Mouse (Mus musculus): ENCODE results near the gene Rinl. TPM values are rescaled to one million over a fixed set of nuclear protein-coding genes. Genes with fewer than 3 reads are reported as not detected.

Rinl gene
- polyA plus RNA-seq, 1 experiment from 2014 or later: 2.8 TPM

- Histone ChIP-seq H3K4me3 (no peak overlapping the region), H3K4me1 (peaks cover 56% of the 10 kb centered on the region)
Observed at GRCm38 (mm10) chr7:28820358-28821260, 31.8 kb downstream of the Rinl start.

GRCm38 (mm10) chr7:28821261-28821831 lies 32.6 kb downstream of the Rinl start:
- no peaks in the 10 kb centered on the region for H3K9me3 ChIP-seq
- H3K36me3 ChIP-seq: peaks cover 64% of the 10 kb centered on the region
- peak overlapping the region; percentile 69; the same call in 1 of the 2 replicates for H3K27ac ChIP-seq (replicated peaks)
- H3K9ac ChIP-seq (replicated peaks): no peak overlapping the region
- no peak overlapping the region for H3K4me2 ChIP-seq (replicated peaks)
- no peaks in the 10 kb centered on the region for H3K27me3 ChIP-seq
- no peak for ATAC-seq (ENCODE audit: low FRiP score, low read depth)
- H3K4me3 ChIP-seq: no peak overlapping the region
- peaks cover 56% of the 10 kb centered on the region for H3K4me1 ChIP-seq
- 80% methylated on average over 10 of the region's 10 CpGs for WGBS

More at GRCm38 (mm10) chr7:28820358-28821260, 31.8 kb downstream of the Rinl start:
- 44% methylated on average over 12 of the region's 12 CpGs for WGBS
- no peak overlapping the region for H3K9ac ChIP-seq (replicated peaks)
- H3K36me3 ChIP-seq: peaks cover 72% of the 10 kb centered on the region
- ATAC-seq (ENCODE audit: low FRiP score, low read depth): peak; percentile 38; the same call in 1 of the 2 replicates
- H3K27me3 ChIP-seq: no peaks in the 10 kb centered on the region
- H3K4me2 ChIP-seq (replicated peaks): no peak overlapping the region
- peak overlapping the region; percentile 69 for H3K27ac ChIP-seq (replicated peaks)
- H3K9me3 ChIP-seq: no peaks in the 10 kb centered on the region

DNA sequence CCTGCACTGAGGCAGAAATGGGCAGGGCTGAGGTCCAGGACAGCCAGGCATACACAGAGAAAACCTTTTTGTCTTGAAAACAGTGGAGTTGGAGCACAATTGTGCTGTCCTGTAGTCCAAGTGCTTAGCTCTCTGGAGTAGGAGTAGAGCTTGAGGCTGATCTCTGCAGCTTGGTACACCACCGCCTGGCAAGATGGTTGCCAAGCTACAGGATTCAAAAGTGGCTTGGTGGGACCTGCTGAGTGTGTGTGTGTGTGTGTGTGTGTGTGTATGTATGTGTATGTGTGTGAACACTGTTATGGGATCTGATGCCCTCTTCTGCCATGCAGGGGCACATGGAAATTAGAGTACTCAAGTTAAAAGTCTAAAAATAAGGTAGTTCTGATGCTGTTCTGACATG lies 33.8 kb downstream of the Rinl start:
- Histone ChIP-seq H3K36me3 (peaks cover 52% of the 10 kb centered on the region), H3K9me3 (no peaks in the 10 kb centered on the region), H3K4me3 (no peak overlapping the region), H3K9ac (replicated peaks) (no peak overlapping the region), H3K27me3 (no peaks in the 10 kb centered on the region), H3K4me2 (replicated peaks) (no peak overlapping the region), H3K27ac (replicated peaks) (peak overlapping the region; percentile 39; the same call in 1 of the 2 replicates), H3K4me1 (peaks cover 45% of the 10 kb centered on the region)
- no peak for ATAC-seq (ENCODE audit: low FRiP score, low read depth)
- WGBS: 86% methylated on average over 1 of the region's 1 CpGs

DNA sequence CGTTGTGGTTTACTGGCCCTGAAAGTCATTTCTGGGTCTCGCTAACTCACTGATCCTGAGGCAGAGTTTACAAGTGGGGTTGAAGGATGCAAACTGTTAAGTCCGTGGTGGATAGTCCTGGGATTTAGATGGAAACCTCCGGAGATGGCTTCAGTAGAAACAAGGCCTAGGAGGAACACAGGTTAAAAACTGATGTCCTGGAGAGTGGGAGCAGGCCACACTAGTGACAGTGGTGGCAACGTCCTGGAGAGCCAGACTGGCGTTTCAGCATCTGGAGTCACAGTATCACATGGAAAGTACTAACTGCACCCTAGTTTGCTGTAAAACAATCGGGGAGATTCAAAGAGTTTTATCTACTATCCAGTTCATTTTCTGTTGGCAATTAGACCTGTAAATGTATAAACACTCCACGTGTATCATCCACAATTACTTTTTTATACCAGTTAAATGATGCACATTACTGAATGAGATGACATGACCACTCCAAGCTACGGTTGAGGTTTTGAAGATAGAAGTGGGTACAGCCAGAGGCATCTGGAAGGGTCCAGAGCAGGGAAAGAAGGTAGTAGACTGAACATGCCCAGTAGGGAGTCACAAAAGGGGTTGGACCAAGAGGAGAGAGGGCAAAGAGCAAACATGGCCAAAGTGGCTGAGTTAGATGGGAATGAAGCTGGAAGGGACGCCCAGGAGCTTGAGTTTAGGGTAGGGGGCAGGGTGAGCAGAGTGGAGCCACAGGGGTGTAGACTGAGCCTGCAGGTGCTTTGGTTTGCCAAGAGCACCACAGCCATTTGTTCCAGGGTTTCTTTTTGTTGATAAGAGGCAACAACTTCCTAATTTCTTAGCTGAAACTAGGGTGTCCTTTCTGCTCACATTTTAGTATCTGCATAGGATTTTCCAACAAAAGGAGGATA lies 34.5 kb downstream of the Rinl start:
- Histone ChIP-seq H3K36me3 (peaks cover 45% of the 10 kb centered on the region), H3K4me2 (replicated peaks) (no peak overlapping the region), H3K9me3 (no peaks in the 10 kb centered on the region), H3K27me3 (no peaks in the 10 kb centered on the region), H3K4me1 (peaks cover 38% of the 10 kb centered on the region), H3K27ac (replicated peaks) (peak overlapping the region; percentile 39; the same call in 1 of the 2 replicates), H3K9ac (replicated peaks) (no peak overlapping the region), H3K4me3 (no peak overlapping the region)
- no peak for ATAC-seq (ENCODE audit: low FRiP score, low read depth)
- WGBS: 60% methylated on average over 10 of the region's 10 CpGs

DNA sequence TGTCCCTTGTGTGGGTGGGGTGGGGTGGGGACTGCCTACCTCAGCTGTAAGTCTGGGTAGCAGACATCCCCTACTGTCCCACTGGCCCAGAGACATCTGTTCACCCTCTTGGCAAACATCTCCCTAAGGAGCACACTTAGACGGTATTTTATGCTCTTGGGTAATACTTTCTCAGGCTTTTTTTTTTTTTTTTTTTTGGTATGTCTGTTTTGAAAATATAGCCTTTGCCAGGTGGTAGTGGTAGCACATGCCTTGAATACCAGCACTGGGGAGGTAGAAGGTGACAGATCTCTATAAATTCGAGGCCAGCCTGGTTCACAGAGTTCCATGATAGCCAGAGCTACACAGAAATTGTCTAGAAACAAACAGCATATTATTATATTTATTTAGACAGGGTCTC lies 35.2 kb downstream of the Rinl start:
- ATAC-seq (ENCODE audit: low FRiP score, low read depth): no peak
- 62% methylated on average over 2 of the region's 2 CpGs for WGBS
- H3K27me3 ChIP-seq: no peaks in the 10 kb centered on the region
- H3K9me3 ChIP-seq: no peaks in the 10 kb centered on the region
- peaks cover 38% of the 10 kb centered on the region for H3K36me3 ChIP-seq
- H3K4me2 ChIP-seq (replicated peaks): no peak overlapping the region
- H3K9ac ChIP-seq (replicated peaks): no peak overlapping the region
- no peak overlapping the region for H3K4me3 ChIP-seq
- peak overlapping the region; percentile 83; the same call in 1 of the 2 replicates for H3K27ac ChIP-seq (replicated peaks)
- peaks cover 31% of the 10 kb centered on the region for H3K4me1 ChIP-seq

GRCm38 (mm10) chr7:28824941-28825685 lies 36.3 kb downstream of the Rinl start, which contains the start of gene Ech1:
Ech1 (plus strand) TSS chr7:28825217.
- Histone ChIP-seq H3K9ac (replicated peaks) (peak within 1 kb of the TSS; percentile 53), H3K9me3 (no peaks in the 10 kb centered on the region), H3K27ac (replicated peaks) (peak within 1 kb of the TSS; percentile 83), H3K36me3 (peaks cover 35% of the 10 kb centered on the region), H3K4me2 (replicated peaks) (peak within 1 kb of the TSS; percentile 57), H3K4me1 (peaks cover 22% of the 10 kb centered on the region), H3K27me3 (no peaks in the 10 kb centered on the region), H3K4me3 (peak within 1 kb of the TSS; percentile 52)
- 3% methylated on average over 33 of the region's 33 CpGs for WGBS
- ATAC-seq (ENCODE audit: low FRiP score, low read depth): peak; percentile 83

DNA sequence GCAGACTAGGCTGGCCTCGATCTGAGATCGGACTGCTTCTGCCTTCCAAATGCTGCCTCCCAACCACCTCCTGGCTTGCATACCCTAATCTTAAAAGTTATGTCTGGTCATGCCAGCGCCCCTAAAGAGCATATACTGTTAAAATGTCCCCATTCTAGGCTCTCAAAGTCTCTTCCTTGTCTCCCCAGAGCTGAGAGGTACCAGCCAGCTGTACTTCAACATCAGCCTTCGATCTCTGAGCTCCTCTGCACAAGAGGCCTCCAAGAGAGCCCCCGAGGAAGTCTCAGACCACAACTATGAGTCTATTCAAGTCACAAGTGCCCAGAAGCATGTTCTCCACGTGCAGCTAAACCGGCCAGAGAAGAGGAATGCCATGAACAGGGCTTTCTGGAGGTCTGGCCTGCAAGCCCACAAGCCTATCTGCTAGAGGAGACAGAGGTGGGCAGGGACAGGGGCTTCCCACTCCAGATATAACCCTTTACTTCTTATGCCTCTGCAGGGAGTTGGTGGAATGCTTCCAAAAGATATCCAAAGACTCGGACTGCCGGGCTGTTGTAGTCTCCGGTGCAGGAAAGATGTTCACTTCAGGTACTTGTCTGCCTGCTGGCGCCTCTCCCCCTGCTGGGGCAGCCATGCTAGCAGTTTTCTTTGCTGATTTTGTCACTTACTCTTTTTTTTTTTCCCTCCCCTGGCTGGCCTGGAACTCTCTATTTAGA lies 37.1 kb downstream of the Rinl start:
- Histone ChIP-seq H3K4me2 (replicated peaks) (peak overlapping the region; percentile 57), H3K9ac (replicated peaks) (peak overlapping the region; percentile 53), H3K4me3 (peak overlapping the region; percentile 52), H3K36me3 (peaks cover 31% of the 10 kb centered on the region), H3K9me3 (no peaks in the 10 kb centered on the region), H3K27me3 (no peaks in the 10 kb centered on the region), H3K4me1 (peaks cover 15% of the 10 kb centered on the region), H3K27ac (replicated peaks) (peak overlapping the region; percentile 83; the same call in 1 of the 2 replicates)
- WGBS: 71% methylated on average over 11 of the region's 11 CpGs
- no peak for ATAC-seq (ENCODE audit: low FRiP score, low read depth)

GRCm38 (mm10) chr7:28826402-28826772 lies 37.6 kb downstream of the Rinl start:
- Histone ChIP-seq H3K9me3 (no peaks in the 10 kb centered on the region), H3K9ac (replicated peaks) (0 out of 2 replicates have a peak overlapping the region, but pooled peaks have one; percentile 3), H3K4me1 (peaks cover 14% of the 10 kb centered on the region), H3K4me2 (replicated peaks) (no peak overlapping the region), H3K36me3 (peaks cover 27% of the 10 kb centered on the region), H3K27ac (replicated peaks) (no peak overlapping the region), H3K27me3 (no peaks in the 10 kb centered on the region), H3K4me3 (no peak overlapping the region)
- whole genome bisulfite sequencing: 96% methylated on average over 7 of the region's 7 CpGs
- ATAC-seq (ENCODE audit: low FRiP score, low read depth): no peak

GRCm38 (mm10) chr7:28827338-28827737 lies 38.6 kb downstream of the Rinl start:
- H3K27me3 ChIP-seq: no peaks in the 10 kb centered on the region
- peaks cover 14% of the 10 kb centered on the region for H3K4me1 ChIP-seq
- H3K36me3 ChIP-seq: peaks cover 26% of the 10 kb centered on the region
- H3K9me3 ChIP-seq: no peaks in the 10 kb centered on the region
- WGBS: 72% methylated on average over 3 of the region's 3 CpGs
- no peak overlapping the region for H3K27ac ChIP-seq (replicated peaks)
- H3K4me3 ChIP-seq: no peak overlapping the region
- no peak for ATAC-seq (ENCODE audit: low FRiP score, low read depth)
- H3K4me2 ChIP-seq (replicated peaks): no peak overlapping the region
- no peak overlapping the region for H3K9ac ChIP-seq (replicated peaks)

- Histone ChIP-seq H3K27me3 (no peaks in the 10 kb centered on the region), H3K9me3 (no peaks in the 10 kb centered on the region), H3K4me3 (no peak overlapping the region), H3K27ac (replicated peaks) (no peak overlapping the region), H3K36me3 (peaks cover 20% of the 10 kb centered on the region), H3K4me1 (peaks cover 11% of the 10 kb centered on the region), H3K9ac (replicated peaks) (no peak overlapping the region), H3K4me2 (replicated peaks) (no peak overlapping the region)
- ATAC-seq (ENCODE audit: low FRiP score, low read depth): no peak
- 92% methylated on average over 8 of the region's 8 CpGs for WGBS
Observed at GRCm38 (mm10) chr7:28829821-28830220, 41.1 kb downstream of the Rinl start.

Data from midbrain, embryonic 12.5 days (tissue).